Mouse (Mus musculus) adrenal gland, adult (tissue): ENCODE data around the gene Spg7.
"Not testable (repeated sequence)": the region's sequence is repeated elsewhere in the genome, so short reads cannot be mapped to it uniquely, and the experiment has no call there.

ENCODE experiments used
- DNase-seq, 2 experiments: peaks; one replicate each; pipeline ENCODE4 v3.0.0; 2022 to 2023; ENCODE audit warnings: low spot score in 1 of 2; ENCODE audit not compliant: inconsistent age in 2 of 2

Gene Spg7

DNA sequence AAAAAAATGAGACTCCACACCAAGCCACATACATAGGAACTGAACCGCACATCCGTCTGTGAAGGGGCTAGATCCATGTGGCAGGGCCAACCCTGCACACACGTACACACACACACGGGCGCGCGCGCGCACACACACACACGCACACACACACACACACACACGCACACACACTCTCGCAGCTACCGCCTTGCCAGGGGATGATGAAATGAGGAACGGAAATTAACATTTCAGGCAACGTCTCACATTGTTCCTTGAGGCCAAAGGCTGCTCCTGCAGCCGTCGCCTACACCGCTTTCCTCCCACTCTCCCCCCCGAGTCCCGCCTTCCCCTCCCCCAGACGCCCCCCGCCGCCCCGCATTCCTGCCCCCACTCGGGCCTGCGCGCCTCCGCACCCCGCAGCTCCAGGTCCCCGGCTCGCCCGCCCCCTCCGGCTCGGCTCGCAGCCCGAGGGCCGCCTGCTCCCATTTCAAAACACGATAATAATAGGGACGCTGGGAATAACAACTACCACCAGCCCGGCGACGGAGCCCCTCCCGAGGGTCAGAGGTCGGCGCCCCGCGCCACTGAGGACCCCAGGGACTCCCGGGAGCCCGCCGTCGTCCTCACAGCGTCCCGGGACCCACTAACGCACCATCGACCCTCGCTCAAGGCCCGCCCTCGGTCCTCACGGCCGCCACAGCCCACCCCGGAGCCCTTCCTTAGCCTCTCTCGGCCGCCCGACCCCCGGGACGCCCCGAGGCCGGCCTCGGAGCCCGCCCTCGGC is 21.6 kb upstream of the Spg7 start:
- peak; percentile 67 to 87 for DNase-seq

- no peak for DNase-seq
These were observed 21.0 kb upstream of the Spg7 start for GRCm38 (mm10) chr8:123041774-123042105.

- DNase-seq: peak; percentile 100
These were observed 20.4 kb upstream of the Spg7 start, which contains the start of gene Ankrd11 for GRCm38 (mm10) chr8:123042158-123042973. Gene Ankrd11, minus strand, starts transcription at chr8:123042277.

DNA sequence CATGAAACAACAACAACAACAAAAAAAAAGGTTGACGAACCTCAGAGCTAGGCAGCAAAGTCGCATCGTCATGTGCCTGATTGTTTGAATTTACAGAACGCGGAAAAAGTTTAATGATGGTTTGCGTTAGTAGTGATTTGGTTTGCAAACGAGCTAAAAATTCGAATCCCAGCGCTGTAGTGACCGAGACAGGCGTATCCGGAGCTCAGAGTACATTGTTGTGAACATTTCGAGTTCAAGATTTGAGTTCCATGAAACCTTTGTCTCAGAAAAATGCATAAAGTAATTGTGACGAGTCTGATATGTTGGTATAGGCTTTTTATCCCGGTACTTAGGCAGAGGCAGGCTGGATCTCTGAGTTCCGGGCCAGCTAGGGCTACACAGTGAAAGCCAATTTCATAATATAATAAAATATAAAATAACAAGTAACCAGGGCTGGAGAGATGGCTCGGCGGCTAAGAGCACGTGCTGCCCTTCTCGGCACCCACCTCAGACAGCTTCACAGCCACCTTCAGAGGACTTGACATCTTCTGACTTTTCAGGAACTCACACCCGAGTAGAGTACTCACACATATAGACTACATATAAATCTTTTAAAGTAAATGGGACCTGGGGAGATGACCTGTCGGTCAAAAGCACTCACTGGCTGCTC is 19.6 kb upstream of the Spg7 start:
- no peak for DNase-seq

- DNase-seq: peak in 1 of 2 experiments; percentile 73
These were observed 18.8 kb upstream of the Spg7 start for GRCm38 (mm10) chr8:123043941-123044340.

- DNase-seq: not testable (repeated sequence)
These were observed 17.9 kb upstream of the Spg7 start for GRCm38 (mm10) chr8:123044743-123045425.

GRCm38 (mm10) chr8:123046706-123047105 is 16.0 kb upstream of the Spg7 start:
- DNase-seq: no peak

- no peak for DNase-seq
These were observed 14.9 kb upstream of the Spg7 start for GRCm38 (mm10) chr8:123047827-123048226.

- DNase-seq: peak in 1 of 2 experiments; percentile 32
These were observed 14.3 kb upstream of the Spg7 start for GRCm38 (mm10) chr8:123048402-123048801.

DNA sequence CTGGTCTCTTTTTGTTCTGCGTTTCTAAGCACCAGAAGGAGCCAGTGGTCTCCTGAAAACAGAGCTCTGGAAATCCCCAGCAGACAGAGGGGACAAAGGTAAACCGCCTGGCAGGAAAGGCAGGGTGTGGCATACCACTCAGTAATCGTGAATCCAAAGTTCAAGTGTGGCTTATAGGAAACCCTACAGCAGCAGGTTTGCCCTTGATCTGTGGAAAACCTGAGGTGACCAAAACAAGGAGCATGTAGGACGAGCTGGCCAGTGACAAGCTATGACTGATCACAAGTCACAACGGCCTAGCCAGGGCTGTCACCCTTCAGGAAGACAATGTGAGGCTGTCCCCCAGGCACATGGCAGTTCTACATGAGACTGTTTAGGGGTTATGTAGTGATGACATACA is 11.3 kb upstream of the Spg7 start:
- no peak for DNase-seq

- DNase-seq: no peak
These were observed 1.3 kb downstream of the Spg7 start for GRCm38 (mm10) chr8:123064072-123064471.

- no peak for DNase-seq
These were observed 2.1 kb downstream of the Spg7 start for GRCm38 (mm10) chr8:123064809-123065213.

DNA sequence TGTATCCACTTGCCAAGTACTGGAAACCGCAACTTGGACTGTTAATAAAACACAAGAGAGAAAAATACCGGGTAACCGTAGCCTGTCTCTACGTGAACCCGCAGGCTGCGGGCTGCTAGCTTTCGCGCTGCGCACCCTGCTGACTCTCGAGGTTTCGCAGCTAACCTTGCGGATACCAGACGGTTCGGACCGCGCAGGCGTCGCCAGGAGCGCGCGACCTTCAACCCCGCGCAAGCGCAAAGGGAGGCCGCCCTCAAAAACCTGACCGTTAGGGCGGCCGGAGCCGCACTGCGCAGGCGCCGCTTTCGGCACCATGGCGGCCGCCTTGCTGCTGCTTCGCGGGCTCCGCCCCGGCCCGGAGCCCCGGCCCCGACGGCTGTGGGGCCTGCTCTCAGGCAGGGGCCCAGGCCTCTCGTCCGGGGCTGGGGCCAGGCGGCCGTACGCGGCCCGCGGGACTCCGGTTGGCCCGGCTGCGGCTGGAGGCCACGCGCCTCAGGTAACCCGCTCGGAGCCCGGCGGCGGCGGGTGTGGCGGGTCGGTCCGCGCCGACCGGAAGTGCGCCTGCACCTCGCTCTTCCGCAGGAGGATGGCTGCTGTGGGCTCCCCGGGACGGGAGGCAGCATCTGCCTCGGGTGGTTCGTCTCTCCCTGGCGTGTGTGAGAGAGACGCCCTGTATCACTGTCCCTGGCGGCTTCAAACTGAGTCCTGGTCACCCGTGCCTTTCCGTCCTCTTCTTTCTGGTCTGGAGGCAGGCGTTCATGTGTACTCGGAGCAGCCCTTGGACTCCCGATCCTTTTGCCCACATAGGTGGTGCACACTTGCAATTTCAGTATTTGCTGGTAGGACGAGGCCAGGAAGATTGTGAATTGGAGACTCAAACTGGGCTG is 2.7 kb downstream of the Spg7 start:
- DNase-seq: peak; percentile 97 to 98

DNA sequence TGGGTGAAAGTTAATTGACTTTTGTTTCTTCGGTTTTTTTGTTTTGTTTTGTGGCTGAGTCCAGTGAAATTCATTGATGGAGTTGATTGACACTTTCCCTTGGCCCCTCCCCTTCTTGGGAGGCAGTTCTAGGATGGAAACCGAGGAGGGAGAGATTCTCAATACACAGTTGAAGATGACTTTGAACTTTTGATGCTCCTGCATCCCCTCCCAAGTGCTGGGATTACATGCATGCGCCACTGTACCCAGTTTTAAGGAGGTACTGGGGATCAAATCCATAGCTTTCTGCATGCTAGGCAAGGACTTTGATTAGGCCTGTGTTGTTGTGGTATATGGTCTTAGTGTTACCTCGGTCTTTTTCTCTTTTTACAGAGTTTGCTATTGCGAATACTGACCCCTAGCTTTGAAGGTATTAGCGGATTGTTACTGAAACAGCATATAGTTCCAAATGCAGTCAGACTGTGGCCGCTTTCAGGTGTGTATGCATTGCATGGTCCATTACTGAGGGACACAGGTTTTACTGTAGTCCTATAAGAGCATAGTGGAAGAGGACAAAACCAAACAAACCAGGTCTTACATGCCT is 3.5 kb downstream of the Spg7 start:
- DNase-seq: no peak

- DNase-seq: peak in 1 of 2 experiments; percentile 47
These were observed 8.4 kb downstream of the Spg7 start for GRCm38 (mm10) chr8:123071176-123071575.

DNA sequence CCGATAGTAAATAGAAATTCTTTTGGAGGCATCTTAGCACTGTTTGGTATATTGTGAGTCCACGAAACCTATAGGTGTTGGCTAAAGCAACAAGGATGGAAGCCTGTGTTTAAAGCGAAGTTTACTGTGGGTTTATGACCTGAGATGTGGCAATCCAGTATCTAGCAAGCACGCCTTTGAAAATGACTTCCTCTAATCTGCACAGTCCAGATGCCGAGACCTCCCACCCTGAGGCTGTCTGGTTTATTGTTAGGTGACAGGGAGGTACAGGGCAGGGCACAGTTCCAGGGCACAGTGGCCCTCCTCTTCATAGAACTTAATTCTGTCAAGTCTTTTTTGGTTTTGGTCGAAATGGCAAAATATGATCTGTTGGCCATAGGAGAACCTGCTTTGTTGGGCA is 14.5 kb downstream of the Spg7 start:
- DNase-seq: no peak

GRCm38 (mm10) chr8:123082993-123083392 is 20.3 kb downstream of the Spg7 start:
- no peak for DNase-seq

DNA sequence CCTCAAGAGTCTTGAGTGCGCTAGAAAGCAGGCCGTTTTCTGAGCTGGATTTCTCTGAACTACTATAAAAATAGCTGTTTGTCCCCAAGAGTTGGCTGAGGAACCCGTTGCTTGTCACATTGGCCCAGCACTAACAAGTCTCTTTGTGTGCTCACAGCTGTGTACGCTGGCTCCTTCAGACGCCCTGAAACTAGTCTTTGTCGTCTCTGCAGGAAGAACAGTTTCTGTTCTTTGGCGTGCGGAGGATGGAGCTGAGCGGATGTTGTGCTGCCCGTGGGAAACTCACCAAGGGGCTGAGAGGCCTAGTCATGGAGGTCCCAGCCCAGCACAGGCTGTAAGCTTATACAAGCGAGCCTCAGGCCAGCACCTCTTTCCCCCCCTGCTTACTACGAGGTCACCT is 20.9 kb downstream of the Spg7 start:
- no peak for DNase-seq

DNA sequence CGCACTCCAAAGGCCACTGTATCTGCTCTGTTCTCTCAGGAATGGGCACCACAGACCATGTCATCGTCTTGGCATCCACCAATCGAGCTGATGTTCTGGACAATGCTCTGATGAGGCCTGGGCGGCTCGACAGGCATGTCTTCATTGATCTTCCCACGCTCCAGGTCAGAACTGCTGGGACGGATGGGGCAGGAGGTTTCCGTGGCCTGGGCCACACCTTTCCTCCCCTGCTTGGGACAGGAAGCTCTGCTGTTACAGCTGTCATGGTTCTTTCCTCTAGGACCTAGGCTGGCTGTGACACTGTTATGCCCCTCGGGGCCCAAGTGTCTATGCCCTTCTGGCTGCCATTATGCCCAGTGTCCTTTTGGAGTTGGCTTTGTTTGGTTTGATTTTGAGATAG is 24.5 kb downstream of the Spg7 start:
- peak in 1 of 2 experiments; percentile 49 for DNase-seq

GRCm38 (mm10) chr8:123097216-123097615 is 34.5 kb downstream of the Spg7 start:
- no peak for DNase-seq
